Mouse (Mus musculus) thymus, adult 2 months (tissue): ENCODE measurements at regions not wholly inside any gene's neighbourhood (a gene's known extent, or its start where the extent isn't known, plus 50 kb on each side); places are given as distances from the start of the nearest gene placed in this dataset.

Experiments
- CTCF ChIP-seq: fragments of 200-500 bp; IDR thresholded peaks from 2 replicates; pipeline ENCODE4 v1.5.1; 2012; ENCODE audit warnings: mild to moderate bottlenecking, control low read depth, low read length, moderate library complexity, borderline replicate concordance; ENCODE audit not compliant: control insufficient read depth, poor library complexity, insufficient read depth; ENCODE audit errors: extremely low read depth
- POLR2A ChIP-seq: fragments of 200-500 bp; IDR thresholded peaks from 2 replicates; pipeline ENCODE4 v1.6.1; 2012; ENCODE audit warnings: mild to moderate bottlenecking, low read length, control low read depth, moderate library complexity; ENCODE audit not compliant: control insufficient read depth, poor library complexity, insufficient read depth; ENCODE audit errors: extremely low read depth

GRCm38 (mm10) chr16:76878576-76878975, 134.9 kb upstream of the Usp25 start:
- TF ChIP-seq POLR2A = no peak
- TF ChIP-seq CTCF = no peak
